Mouse (Mus musculus) cerebellum, adult (tissue): ENCODE measurements around the gene Zfp57.
"Not testable (repeated sequence)": the region's sequence is repeated elsewhere in the genome, so short reads cannot be mapped to it uniquely, and the experiment has no call there.

Experiments used
- ATAC-seq: cut with Nextera tagmentation; 2 replicates; pipeline ENCODE4 v1.9.2; 2017; ENCODE audit warnings: mild to moderate bottlenecking, moderate library complexity, mixed read lengths; ENCODE audit not compliant: insufficient number of reproducible peaks, low FRiP score, low TSS enrichment

Gene Zfp57

GRCm38 (mm10) chr17:37000863-37001262, at the start of gene Zfp57:
Gene Zfp57, plus strand, starts transcription at chr17:37001163.
- no peak for ATAC-seq

GRCm38 (mm10) chr17:36952631-36953030, 48.3 kb upstream of the Zfp57 start:
- no peak for ATAC-seq

DNA sequence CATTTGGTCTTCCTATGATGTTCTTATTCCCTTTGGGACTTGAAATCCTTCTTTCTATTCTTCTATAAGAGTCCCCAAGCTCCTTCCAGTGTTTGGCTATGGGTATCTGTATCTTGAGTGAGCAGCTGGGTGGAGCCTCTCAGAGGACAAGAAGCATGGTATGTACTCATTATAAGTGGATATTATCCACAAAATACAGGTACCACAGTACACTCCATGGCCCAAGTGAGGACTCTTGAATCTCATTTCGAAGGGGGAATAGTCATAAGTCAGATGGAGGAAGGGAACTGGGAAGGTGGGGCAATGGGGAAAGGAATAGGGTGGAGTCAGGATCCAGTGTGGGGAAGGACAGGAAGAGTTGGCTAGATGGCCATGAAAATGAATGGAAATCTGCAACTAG, 47.9 kb upstream of the Zfp57 start:
- no peak for ATAC-seq

DNA sequence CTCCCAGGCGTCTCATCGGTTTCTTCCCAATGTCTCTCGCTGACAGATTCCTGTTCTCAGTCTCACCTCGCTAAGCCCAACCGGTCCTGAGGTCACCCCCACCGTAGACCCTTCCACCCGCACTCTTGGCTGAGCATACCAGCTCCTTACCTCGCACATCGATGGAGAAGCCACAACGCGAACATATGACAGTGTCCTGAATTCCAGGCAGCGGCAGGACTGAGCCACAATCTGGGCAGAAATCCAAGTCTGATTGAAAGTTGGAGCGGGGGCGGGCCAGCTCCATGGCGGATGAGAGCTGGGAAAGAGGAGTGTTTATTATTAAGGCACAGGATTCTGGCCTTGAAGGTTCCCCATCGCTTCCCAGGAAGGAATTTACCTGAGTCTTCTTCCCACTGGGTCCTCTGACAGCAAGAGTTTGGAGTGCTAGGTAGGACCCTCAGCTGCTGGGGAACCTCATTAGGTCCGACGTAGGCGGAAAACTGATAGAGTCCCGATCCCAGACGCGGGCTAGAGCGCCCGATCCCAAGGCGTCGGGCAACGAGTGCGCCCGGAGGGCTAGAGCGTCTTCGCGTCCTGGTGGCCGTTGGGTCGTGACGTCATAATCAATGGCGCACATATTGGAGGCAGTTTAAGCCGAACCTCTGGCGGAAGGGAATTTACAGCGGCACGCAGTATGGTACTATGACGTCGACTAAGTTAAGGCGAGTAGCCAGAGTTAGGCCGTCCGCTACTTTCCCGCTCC, 42.8 kb upstream of the Zfp57 start, which contains the start of the genes Znrd1 and Znrd1as:
Gene Znrd1 (minus strand): TSS at position 561 of the 745 bp plus-strand sequence.
Gene Znrd1as (plus strand): TSS at position 594 of the 745 bp plus-strand sequence.
- ATAC-seq: peak; percentile 99

DNA sequence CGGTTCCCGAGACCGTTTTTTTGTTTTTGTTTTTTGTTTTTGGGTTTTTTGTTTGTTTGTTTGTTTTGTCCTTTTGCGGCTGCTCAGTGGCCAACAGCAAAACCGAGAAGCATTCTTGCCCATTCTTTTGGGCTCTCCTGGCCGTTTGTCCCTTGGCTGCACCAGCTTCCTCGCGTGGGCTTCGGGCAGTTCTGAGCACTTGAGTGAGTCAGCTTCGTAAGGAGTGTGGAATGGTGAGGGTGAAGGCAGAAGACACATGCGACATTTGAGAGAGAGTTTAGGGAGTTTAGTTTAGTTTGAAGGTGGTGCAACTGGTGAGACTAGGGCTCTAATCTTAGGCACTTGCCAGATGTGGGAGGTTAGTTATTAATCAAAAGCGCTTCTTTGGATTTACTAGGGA, 42.1 kb upstream of the Zfp57 start:
- ATAC-seq: no peak

GRCm38 (mm10) chr17:36961125-36961524, 39.8 kb upstream of the Zfp57 start:
- ATAC-seq: no peak

DNA sequence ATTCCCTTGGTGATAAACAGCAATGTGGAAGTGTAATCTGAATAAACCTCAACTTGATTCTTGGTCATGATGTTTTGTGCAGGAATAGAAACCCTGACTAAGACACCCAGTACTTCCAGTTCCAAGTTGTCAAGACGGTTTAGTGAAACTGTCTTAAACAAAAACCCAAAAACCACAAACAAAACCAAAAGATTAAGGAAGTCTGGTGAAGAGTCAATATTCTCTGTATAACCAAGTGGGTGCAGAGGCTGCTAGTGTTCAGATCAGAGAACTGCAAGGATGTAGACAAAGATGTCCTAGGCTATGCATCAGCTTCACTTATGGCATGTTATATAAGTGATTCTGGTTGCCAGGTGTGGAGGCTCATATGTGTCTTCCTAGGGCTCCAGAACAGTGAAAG, 34.1 kb upstream of the Zfp57 start:
- ATAC-seq: no peak

GRCm38 (mm10) chr17:36970316-36970890, 30.6 kb upstream of the Zfp57 start:
- no peak for ATAC-seq

DNA sequence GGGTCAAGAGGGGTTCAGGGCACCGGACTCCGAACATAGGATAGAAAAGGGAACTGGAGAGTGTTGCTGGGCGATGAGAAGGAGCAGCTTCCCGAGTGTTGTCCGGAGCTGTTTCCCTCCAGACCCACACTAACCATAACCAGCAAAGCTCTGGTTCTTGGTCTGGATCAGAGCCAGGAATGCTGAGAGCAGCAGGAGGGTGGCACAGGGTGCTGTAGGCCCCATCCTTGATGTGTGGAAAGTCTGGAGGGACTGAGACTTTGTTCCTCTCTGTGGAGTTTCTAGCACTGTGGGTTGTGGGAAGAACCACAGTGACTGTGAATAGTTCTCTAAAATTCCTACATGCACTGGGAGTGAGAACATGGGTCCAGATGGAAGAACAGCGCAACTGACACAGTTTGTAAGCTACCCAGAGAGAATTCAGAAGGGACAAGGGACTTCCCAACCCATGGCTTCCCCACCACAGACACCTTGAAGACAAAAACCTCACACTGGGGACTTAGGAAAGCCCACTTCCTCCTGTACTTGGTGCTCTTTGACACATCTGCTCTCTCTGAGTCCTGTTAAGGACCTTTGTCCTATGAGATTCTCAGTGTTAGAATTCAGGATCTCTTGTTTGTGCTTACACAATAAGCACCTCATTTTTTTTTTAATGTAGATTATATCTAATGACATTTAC, 29.7 kb upstream of the Zfp57 start:
- ATAC-seq: no peak

DNA sequence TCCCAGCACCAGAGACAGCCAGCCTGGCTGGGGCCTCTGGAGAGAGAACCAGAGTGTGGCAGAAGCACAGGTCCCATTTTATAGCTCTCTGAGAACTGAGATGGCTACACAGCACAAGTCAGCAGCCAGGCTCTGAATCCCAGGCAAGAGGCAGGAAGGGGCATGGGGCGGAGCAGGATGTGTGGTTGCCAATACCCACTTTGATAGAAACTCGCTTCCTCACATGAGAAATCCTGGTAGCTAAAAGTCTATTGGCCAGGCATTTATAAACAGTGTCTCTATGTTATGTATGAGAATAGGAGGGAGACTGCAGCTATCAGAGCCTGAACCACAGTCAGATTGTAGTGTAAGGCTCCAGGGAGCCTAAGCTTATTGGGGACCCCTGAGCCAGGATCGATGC, 28.2 kb upstream of the Zfp57 start:
- ATAC-seq: no peak

DNA sequence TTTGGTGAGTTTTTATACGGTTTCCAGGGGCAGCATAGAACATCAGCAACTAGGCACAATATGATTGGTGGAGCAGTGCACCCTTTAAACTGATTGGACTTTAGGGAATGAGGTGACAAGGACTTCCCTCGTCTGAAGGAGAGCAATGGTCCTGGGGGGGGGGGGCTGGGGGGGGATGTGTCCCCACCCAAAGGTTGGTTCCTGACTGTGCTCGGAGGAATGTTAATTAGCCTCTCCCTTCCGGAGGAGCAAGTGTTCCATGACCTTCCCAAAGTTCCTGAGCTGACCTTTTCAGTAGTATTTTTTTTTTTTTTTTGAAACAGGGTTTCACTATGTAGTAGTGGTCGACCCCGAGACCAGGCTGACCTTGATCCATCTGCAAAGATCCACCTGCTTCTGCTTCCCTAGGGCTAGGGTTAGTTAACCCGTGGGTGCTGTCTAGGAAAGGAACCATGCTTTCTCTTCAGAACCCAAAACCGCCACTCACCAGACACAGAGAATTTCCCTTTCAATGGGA, 27.6 kb upstream of the Zfp57 start:
- ATAC-seq: no peak

DNA sequence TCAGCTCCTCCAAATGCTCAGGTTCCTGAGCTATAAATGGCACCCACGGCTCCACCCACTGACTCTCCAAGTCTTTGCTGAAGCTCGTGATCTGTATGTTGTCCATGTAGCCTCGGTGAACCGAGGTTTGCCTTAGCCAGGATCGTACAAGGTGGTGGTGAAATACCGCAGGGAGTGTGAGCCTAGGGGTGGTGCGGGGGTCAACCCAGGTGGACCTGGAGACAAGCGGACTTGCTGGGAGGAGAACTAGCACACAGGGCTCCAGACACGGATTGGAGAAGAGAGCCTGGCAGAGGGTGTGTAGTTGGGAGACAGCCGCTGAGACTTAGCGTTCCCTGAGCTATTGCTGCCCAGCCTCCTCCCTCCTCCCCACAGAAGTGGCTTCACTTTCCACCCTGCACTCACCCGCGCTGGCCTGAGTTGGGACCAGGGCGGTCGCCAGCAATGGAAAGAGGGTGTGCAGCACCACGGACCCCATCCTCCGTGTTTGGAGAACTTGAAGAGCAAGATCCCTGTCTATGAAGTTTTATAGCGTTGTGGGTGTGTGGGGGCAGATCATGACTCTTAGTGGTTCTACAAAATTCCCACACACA, 19.6 kb upstream of the Zfp57 start, which contains the start of gene 2410137M14Rik:
Gene 2410137M14Rik (minus strand): TSS at position 17 of the 593 bp plus-strand sequence.
- ATAC-seq: no peak

DNA sequence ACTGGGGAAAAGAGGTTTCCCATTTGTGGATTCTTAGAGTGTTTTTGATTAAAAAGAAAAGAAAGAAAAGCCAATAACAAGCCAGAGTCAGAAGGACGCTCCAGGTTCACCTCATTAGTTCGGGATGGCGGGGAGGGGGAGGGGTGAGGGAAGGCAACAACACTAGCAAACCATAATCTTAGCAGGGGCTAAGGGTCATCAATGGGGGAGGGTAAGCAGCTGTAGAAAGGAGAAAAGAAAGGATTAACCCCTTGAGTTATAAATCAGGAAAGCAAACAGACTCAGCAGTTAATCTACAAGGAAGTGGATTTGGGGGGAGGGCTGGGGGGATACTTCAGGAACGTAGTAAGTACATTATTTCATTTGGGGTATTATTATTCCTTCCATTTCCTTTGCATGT, 19.1 kb upstream of the Zfp57 start:
- no peak for ATAC-seq

DNA sequence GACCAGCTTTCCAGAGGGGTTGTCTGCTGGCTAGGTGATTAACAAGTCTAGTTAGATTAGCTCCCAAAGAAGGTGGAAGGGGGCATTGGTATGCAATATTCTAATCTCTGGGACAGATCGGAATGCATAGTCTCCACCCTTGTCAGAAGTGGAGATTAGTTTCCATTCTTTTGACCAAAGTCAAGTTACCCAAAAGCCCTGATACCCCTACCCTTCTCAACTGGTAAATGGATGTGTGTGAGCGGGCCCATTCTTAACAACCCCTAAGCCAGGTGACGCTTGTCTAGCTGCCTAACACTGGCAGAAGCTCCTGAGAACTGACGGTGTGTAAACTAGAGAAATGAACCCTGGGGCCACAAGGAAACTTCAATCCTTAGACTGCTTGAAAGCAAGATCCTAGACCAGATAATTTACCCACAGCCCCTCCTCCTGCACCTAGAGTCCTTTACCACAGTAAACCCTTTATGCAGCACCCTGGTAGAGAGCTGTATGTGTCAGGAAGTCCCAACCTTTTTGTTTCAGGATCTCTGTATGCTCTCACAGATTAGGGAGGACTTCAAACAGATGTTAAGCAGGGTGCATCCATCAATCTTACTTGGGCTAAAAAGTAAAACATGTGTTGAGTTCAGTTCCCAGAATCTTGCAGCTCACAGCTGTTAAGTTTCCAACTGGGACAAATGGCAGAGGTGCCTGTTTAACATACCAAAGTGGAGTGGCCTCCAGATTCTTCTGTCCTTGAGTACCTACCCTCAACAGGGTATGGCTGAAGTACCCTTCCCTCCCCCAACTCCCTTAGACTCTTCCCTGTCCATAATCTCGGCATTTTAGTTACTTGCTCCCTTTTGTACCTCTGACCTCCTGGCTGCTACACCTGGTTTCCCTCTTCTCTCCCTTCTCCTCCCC, 18.5 kb upstream of the Zfp57 start:
- no peak for ATAC-seq

GRCm38 (mm10) chr17:36988475-36988874, 12.5 kb upstream of the Zfp57 start:
- no peak for ATAC-seq

GRCm38 (mm10) chr17:36989437-36989836, 11.5 kb upstream of the Zfp57 start, which contains the start of gene H2-M5:
Gene H2-M5, minus strand, starts transcription at chr17:36989537.
- no peak for ATAC-seq

DNA sequence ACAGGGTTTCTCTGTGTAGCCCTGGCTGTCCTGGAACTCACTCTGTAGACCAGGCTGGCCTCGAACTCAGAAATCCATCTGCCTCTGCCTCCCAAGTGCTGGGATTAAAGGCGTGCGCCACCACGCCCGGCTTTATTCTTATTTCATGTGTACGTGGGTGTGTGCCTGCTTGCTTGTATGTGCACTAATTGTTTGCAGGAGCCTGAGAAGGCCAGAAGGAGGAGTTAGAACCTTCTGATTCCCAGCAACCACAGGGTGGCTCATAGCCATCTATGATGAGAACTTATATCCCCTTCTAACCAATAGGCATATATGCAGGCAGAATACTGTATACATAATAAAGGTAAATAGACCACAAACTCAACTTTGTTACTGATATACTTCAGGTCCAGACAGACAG, 10.3 kb upstream of the Zfp57 start:
- ATAC-seq: not testable (repeated sequence)

DNA sequence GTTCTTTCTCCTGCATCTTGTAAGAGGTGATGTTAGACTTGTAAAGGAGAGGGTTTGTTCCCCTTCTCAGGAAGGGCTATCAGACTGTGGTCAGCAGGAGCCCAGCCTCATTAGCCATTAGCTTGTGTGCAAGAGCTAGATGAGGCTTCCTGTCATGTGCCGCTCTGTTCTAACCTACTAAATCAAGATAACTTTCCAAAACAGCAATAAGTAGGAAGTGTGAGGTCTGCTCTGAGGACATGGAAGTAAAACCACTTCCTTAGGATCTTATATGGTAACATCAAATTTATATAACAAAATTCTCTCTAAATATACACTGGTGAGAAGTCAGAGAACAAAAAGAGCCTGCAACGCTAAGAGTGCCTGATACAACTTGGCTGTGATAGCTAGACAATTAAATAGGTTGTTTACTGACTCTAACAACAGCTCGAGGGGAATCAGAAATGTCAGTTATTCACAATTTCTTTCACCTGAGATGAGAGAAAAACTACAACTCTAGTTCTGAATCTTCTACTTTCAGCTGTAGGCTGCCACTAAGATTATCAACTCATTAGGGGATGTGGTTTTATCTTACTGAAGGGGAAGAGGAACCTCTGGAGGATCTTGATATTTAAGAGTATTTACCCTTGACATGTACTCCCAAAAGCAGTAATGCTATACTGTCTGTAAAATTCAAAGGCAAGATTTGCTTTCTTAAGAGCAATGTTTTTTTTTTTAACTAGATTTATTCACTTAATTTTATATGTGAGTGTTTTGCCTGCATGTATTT, 8.4 kb upstream of the Zfp57 start:
- ATAC-seq: no peak

DNA sequence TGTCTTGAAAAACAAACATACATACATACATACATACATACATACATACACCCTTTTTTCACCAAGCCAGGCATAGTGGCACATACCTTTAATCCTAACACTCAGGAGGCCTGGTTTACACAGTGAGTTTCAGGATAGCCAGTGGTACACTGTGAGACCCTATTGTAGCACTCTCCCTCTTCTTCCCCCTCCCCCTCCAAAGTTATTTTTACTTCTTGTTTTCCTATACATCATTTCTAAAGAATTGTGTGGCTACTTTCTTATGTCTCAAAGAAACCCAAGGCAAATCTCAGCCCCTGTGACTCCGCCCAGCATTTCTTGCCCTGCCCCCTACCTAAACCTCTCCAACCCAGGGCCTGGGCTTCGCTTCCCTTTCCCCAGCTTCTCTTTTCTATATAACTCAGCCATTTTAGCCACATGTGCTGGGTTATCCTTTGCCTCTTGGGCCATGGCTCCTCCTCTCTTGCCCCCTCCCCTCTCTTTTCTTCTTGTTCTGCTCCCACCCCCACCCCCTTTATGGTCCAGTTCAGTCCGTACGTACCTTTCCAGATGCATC, 7.1 kb upstream of the Zfp57 start:
- no peak for ATAC-seq
